15 mouse cellular contexts compared by ENCODE assay signal in the genomic region with DNA sequence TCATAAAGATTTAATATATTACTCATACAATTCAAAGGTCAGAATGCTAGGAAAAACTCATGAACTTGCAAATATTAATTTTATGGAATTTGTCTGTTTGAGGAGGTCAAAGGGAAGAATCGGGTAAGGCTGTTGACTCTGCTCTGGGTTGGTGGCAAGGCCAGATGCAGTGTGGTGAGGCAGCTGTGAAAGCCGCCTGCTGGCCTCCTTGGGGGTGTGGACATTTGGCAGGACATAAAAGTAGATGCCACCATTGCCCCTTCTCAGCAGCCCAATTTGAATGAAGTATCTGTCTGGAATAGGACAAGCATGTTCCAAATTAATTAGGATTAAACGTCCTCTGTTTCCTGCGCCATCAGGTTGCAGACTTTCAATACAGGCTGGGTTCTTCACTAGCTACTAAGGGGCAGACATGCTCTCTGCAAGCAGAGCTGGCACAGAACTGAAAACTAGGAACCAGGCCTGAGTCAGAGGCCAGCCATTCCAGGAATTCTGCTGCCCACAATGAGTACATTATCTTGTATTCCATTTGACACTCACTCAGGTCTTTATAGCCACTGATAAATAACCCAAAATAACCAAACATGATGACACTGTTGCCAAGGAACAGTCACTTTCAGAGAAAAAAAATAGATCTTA. TPM values are rescaled to one million over a fixed set of nuclear protein-coding genes. Genes with fewer than 3 reads are reported as not detected.
A peak's percentile ranks its signal among the peaks of the same experiment; 100 is the strongest.
DNase-seq lines count a peak whose midpoint lies in the region; ATAC-seq and TF ChIP-seq lines count a peak whose summit lies in the region.
"Had no signal": no experiment of that assay in that cellular context is flagged by ENCODE, and none has a peak within 500 bp of the region (broad histone marks: within the 10 kb centered on the region; RNA-seq: fewer than 3 reads in every experiment).

No protein-coding gene starts in this region.

- no peak for TF ChIP-seq CTCF in C2C12 (IDR thresholded peaks at IDR 0.05; ENCODE audit: control insufficient read depth, insufficient read depth, insufficient read length)

- peaks cover 37% of the 10 kb centered on the region for H3K36me3 ChIP-seq in C2C12 (ENCODE audit: control insufficient read depth, insufficient read depth)
- peaks cover 9% of the 10 kb centered on the region for H3K36me3 ChIP-seq in heart, embryonic 16.5 days (ENCODE audit: control insufficient read depth, insufficient read depth)
- H3K36me3 ChIP-seq: neural tube, embryonic 15.5 days had no signal

- no peak overlapping the region for H3K4me3 ChIP-seq in C2C12 (ENCODE audit: insufficient read depth, poor library complexity, severe bottlenecking)
- H3K4me3 ChIP-seq in heart, embryonic 16.5 days (ENCODE audit: low read length), result no peak overlapping the region
- H3K4me3 ChIP-seq: limb, embryonic 15.5 days; megakaryocyte, embryonic 14.5 days; neural tube, embryonic 15.5 days had no signal

- peaks cover 8% of the 10 kb centered on the region; the same call in 1 of the 2 replicates for H3K4me1 ChIP-seq in heart, embryonic 16.5 days (ENCODE audit: control insufficient read depth, insufficient read depth, low read length)
- H3K4me1 ChIP-seq: limb, embryonic 15.5 days; neural tube, embryonic 15.5 days had no signal

- ATAC-seq in heart, embryonic 16.5 days (replicated peaks; ENCODE audit: extremely low read depth, insufficient read depth, low FRiP score), result peak; percentile 98
- ATAC-seq: intestine, postnatal 0 days had no signal

- H3K4me2 ChIP-seq in heart, embryonic 16.5 days (ENCODE audit: low read depth, low read length), result peak overlapping the region; percentile 15; the same call in 1 of the 2 replicates
- H3K4me2 ChIP-seq: limb, embryonic 15.5 days; neural tube, embryonic 15.5 days had no signal

- peak overlapping the region; percentile 94 for H3K27ac ChIP-seq in heart, embryonic 16.5 days (ENCODE audit: low read length)
- H3K27ac ChIP-seq: limb, embryonic 15.5 days; neural tube, embryonic 15.5 days had no signal

- no peaks in the 10 kb centered on the region for H3K27me3 ChIP-seq in C2C12 (ENCODE audit: control insufficient read depth, insufficient read depth, insufficient read length)
- H3K27me3 ChIP-seq in heart, embryonic 16.5 days (ENCODE audit: control insufficient read depth, insufficient read depth, low read length), result no peaks in the 10 kb centered on the region
- H3K27me3 ChIP-seq: limb, embryonic 15.5 days; megakaryocyte, embryonic 14.5 days; neural tube, embryonic 15.5 days had no signal

- WGBS in heart, embryonic 16.5 days, result 48% methylated on average over 4 of the region's 4 CpGs

- peak overlapping the region; percentile 28; the same call in 1 of the 2 replicates for H3K9ac ChIP-seq in heart, embryonic 16.5 days (ENCODE audit: low read length)
- H3K9ac ChIP-seq: limb, embryonic 15.5 days; neural tube, embryonic 15.5 days had no signal

- peak; percentile 73 for DNase-seq in 3134 (ENCODE audit: extremely low read depth, insufficient read length, low spot score)
- peak; percentile 61 to 79 for DNase-seq in heart, adult 18-20 months
- DNase-seq in thymus, postnatal 0 days (ENCODE audit: low spot score), result no peak
- DNase-seq in right cerebral cortex, postnatal 36 days (ENCODE audit: low spot score in 2 of 2), result no peak
- no peak for DNase-seq in retina, postnatal 1 day
- DNase-seq: cerebellum, adult 9-11 months; kidney, postnatal 10 days; layer of hippocampus, adult 9-11 months; lung, adult 2 months had no signal

- peaks cover 35% of the 10 kb centered on the region for H3K79me3 ChIP-seq in C2C12 (ENCODE audit: low read depth)

- H3K9me3 ChIP-seq in heart, embryonic 16.5 days (replicated peaks; ENCODE audit: control insufficient read depth, low read length), result no peaks in the 10 kb centered on the region
- H3K9me3 ChIP-seq: limb, embryonic 15.5 days; megakaryocyte, embryonic 14.5 days; neural tube, embryonic 15.5 days had no signal

- H3K79me2 ChIP-seq in C2C12 (ENCODE audit: control insufficient read depth, insufficient read depth), result peaks cover 47% of the 10 kb centered on the region

- H3ac ChIP-seq in C2C12 (ENCODE audit: control insufficient read depth, insufficient read length, low read depth), result no peak overlapping the region

TF ChIP-seq in C2C12, 6 proteins besides CTCF, POLR2A, EP300 and RAD21:
- TF ChIP-seq CEBPB (IDR thresholded peaks at IDR 0.05; ENCODE audit: low read depth), result peak; percentile 9
- TF ChIP-seq MAX (IDR thresholded peaks at IDR 0.05), result no peak
- peak; percentile 84 for TF ChIP-seq FOSL1 (IDR thresholded peaks at IDR 0.05; ENCODE audit: insufficient read depth, low read length, poor library complexity, severe bottlenecking)
- TF ChIP-seq MYOD1 (IDR thresholded peaks at IDR 0.05; ENCODE audit: control insufficient read depth, insufficient read length, low read depth), result peak; percentile 24

RNA-seq across cellular contexts. Expression of gene Antxr2, which starts 44.1 kb away (rescaled TPM):
- polyA plus RNA-seq in C2C12 (2012; fragmentation: generic; extraction: Trizol), result 33.6 TPM
- 10 to 100 TPM; 71.9 to 74.8 TPM for total RNA-seq in heart, adult 18-20 months (2021)
- 58.2 and 63.7 TPM in 2 replicates for polyA plus RNA-seq in heart, embryonic 16.5 days (2015; fragmentation: Nextera tagmentation; extraction: Ambion mirVana)
- polyA plus RNA-seq in thymus, postnatal 0 days (2015; fragmentation: Nextera tagmentation; extraction: Ambion mirVana), result 6.5 and 7.0 TPM in 2 replicates

Comparison
In these comparisons a context has a peak if more than half of its experiments do, and no peak if none do; other contexts are left out.
1. DNase-seq: peak in 3134 (single experiment) and heart, adult 18-20 months (2 of 2); none in thymus, postnatal 0 days (single experiment), right cerebral cortex, postnatal 36 days (0 of 2) and retina, postnatal 1 day (single experiment).